Mouse (Mus musculus) left cerebral cortex, postnatal 25 days (tissue): Measurements from ENCODE around the gene Angel1. TPM values are rescaled to one million over a fixed set of nuclear protein-coding genes. Genes with fewer than 3 reads are reported as not detected.

Experiments
- total RNA-seq, 2 experiments: library from RNA; stranded (reverse); gene quantifications; 2 replicates each; pipeline ENCODE4 v1.2.3; 2021

Gene Angel1
- total RNA-seq, 2 experiments from 2014 or later = 8.9 to 12.4 TPM

Other genes with a start within 250 kb of the Angel1 start
- gene Vash1, start 47.8 kb downstream of the Angel1 start, total RNA-seq = 10 to 100 TPM; 37.1 to 41.6 TPM
- not detected for gene Lrrc74a, start 7.9 kb upstream of the Angel1 start, total RNA-seq
- gene Irf2bpl, start 158.3 kb upstream of the Angel1 start, total RNA-seq = 10 to 100 TPM; 61.9 to 78.7 TPM
- 10 to 100 TPM; 79.9 to 87.8 TPM for gene Cipc, start 220.6 kb upstream of the Angel1 start, total RNA-seq